Mouse (Mus musculus): ENCODE measurements around the gene Derl3. TPM values are rescaled to one million over a fixed set of nuclear protein-coding genes. Genes with fewer than 3 reads are reported as not detected.
A peak's percentile ranks its signal among the peaks of the same experiment; 100 is the strongest.

Derl3 gene
- polyA plus RNA-seq, 1 experiment from 2014 or later = 3.2 TPM

- Histone ChIP-seq H3K9me3 (ENCODE audit: control insufficient read depth, low read length) (no peaks in the 10 kb centered on the region), H3K4me3 (ENCODE audit: low read length) (peak overlapping the region; percentile 64), H3K36me3 (ENCODE audit: control insufficient read depth, insufficient read depth, low read length) (peaks cover 4% of the 10 kb centered on the region; the same call in 1 of the 2 replicates), H3K27ac (ENCODE audit: low read depth, low read length) (no peak overlapping the region), H3K4me2 (replicated peaks; ENCODE audit: low read depth, low read length) (peak overlapping the region; percentile 98), H3K4me1 (ENCODE audit: control insufficient read depth, insufficient read depth, low read length) (peaks cover 27% of the 10 kb centered on the region), H3K9ac (ENCODE audit: low read depth, low read length) (peak overlapping the region; percentile 90), H3K27me3 (ENCODE audit: control insufficient read depth, insufficient read depth, low read length) (no peaks in the 10 kb centered on the region)
- ATAC-seq (ENCODE audit: low FRiP score, low TSS enrichment) = peak; percentile 72
- 2% methylated on average over 30 of the region's 44 CpGs for WGBS
These were observed 39.0 kb downstream of the Derl3 start for GRCm38 (mm10) chr10:75932081-75932678.

GRCm38 (mm10) chr10:75932891-75933290 is 39.7 kb downstream of the Derl3 start, which contains the start of gene Chchd10:
TSS of gene Chchd10 (plus strand) at chr10:75933130.
- no peak within 1 kb of the TSS for H3K27ac ChIP-seq (ENCODE audit: low read depth, low read length)
- WGBS = 30% methylated on average over 6 of the region's 6 CpGs
- peak within 1 kb of the TSS; percentile 64 for H3K4me3 ChIP-seq (ENCODE audit: low read length)
- no peaks in the 10 kb centered on the region for H3K27me3 ChIP-seq (ENCODE audit: control insufficient read depth, insufficient read depth, low read length)
- peaks cover under 1% of the 10 kb centered on the region; the same call in 1 of the 2 replicates for H3K36me3 ChIP-seq (ENCODE audit: control insufficient read depth, insufficient read depth, low read length)
- peak within 1 kb of the TSS; percentile 90 for H3K9ac ChIP-seq (ENCODE audit: low read depth, low read length)
- H3K9me3 ChIP-seq (ENCODE audit: control insufficient read depth, low read length) = no peaks in the 10 kb centered on the region
- H3K4me1 ChIP-seq (ENCODE audit: control insufficient read depth, insufficient read depth, low read length) = peaks cover 29% of the 10 kb centered on the region
- ATAC-seq (ENCODE audit: low FRiP score, low TSS enrichment) = no peak
- H3K4me2 ChIP-seq (replicated peaks; ENCODE audit: low read depth, low read length) = peak within 1 kb of the TSS; percentile 98

- peaks cover 29% of the 10 kb centered on the region for H3K4me1 ChIP-seq (ENCODE audit: control insufficient read depth, insufficient read depth, low read length)
- 0 out of 2 replicates have a peak overlapping the region, but pooled peaks have one; percentile 61 for H3K9ac ChIP-seq (ENCODE audit: low read depth, low read length)
- no peaks in the 10 kb centered on the region for H3K9me3 ChIP-seq (ENCODE audit: control insufficient read depth, low read length)
- H3K4me3 ChIP-seq (ENCODE audit: low read length) = no peak overlapping the region; the same call in 1 of the 2 replicates
- no peak overlapping the region for H3K27ac ChIP-seq (ENCODE audit: low read depth, low read length)
- peak overlapping the region; percentile 61 for H3K4me2 ChIP-seq (replicated peaks; ENCODE audit: low read depth, low read length)
- H3K36me3 ChIP-seq (ENCODE audit: control insufficient read depth, insufficient read depth, low read length) = no peaks in the 10 kb centered on the region
- H3K27me3 ChIP-seq (ENCODE audit: control insufficient read depth, insufficient read depth, low read length) = no peaks in the 10 kb centered on the region
- ATAC-seq (ENCODE audit: low FRiP score, low TSS enrichment) = no peak
- WGBS = 92% methylated on average over 1 of the region's 1 CpGs
These were observed 41.8 kb downstream of the Derl3 start for GRCm38 (mm10) chr10:75934991-75935390.

- H3K27ac ChIP-seq (ENCODE audit: low read depth, low read length) = peak within 1 kb of the TSS; percentile 2; the same call in 1 of the 2 replicates
- WGBS = under 1% methylated on average over 51 of the region's 51 CpGs
These were observed 42.7 kb downstream of the Derl3 start, which contains the start of gene Mmp11 for GRCm38 (mm10) chr10:75935680-75936541. TSS of gene Mmp11 (minus strand) at chr10:75936496.

GRCm38 (mm10) chr10:75936909-75937667 is 43.9 kb downstream of the Derl3 start:
- H3K27me3 ChIP-seq (ENCODE audit: control insufficient read depth, insufficient read depth, low read length) = no peaks in the 10 kb centered on the region
- WGBS = 47% methylated on average over 18 of the region's 18 CpGs
- H3K36me3 ChIP-seq (ENCODE audit: control insufficient read depth, insufficient read depth, low read length) = no peaks in the 10 kb centered on the region
- H3K4me1 ChIP-seq (ENCODE audit: control insufficient read depth, insufficient read depth, low read length) = peaks cover 12% of the 10 kb centered on the region
- H3K4me3 ChIP-seq (ENCODE audit: low read length) = no peak overlapping the region
- H3K9ac ChIP-seq (ENCODE audit: low read depth, low read length) = 0 out of 2 replicates have a peak overlapping the region, but pooled peaks have one; percentile 31
- no peak overlapping the region for H3K27ac ChIP-seq (ENCODE audit: low read depth, low read length)
- H3K4me2 ChIP-seq (replicated peaks; ENCODE audit: low read depth, low read length) = 0 out of 2 replicates have a peak overlapping the region, but pooled peaks have one; percentile 3
- H3K9me3 ChIP-seq (ENCODE audit: control insufficient read depth, low read length) = no peaks in the 10 kb centered on the region
- no peak for ATAC-seq (ENCODE audit: low FRiP score, low TSS enrichment)

More at GRCm38 (mm10) chr10:75935680-75936541, 42.7 kb downstream of the Derl3 start, which contains the start of gene Mmp11:
- ATAC-seq (ENCODE audit: low FRiP score, low TSS enrichment) = peak; percentile 73
- H3K4me3 ChIP-seq (ENCODE audit: low read length) = peak within 1 kb of the TSS; percentile 55
- no peaks in the 10 kb centered on the region for H3K27me3 ChIP-seq (ENCODE audit: control insufficient read depth, insufficient read depth, low read length)
- H3K4me2 ChIP-seq (replicated peaks; ENCODE audit: low read depth, low read length) = peak within 1 kb of the TSS; percentile 61
- H3K9ac ChIP-seq (ENCODE audit: low read depth, low read length) = peak within 1 kb of the TSS; percentile 61
- H3K36me3 ChIP-seq (ENCODE audit: control insufficient read depth, insufficient read depth, low read length) = no peaks in the 10 kb centered on the region
- H3K4me1 ChIP-seq (ENCODE audit: control insufficient read depth, insufficient read depth, low read length) = peaks cover 22% of the 10 kb centered on the region
- H3K9me3 ChIP-seq (ENCODE audit: control insufficient read depth, low read length) = no peaks in the 10 kb centered on the region

- Histone ChIP-seq H3K4me1 (ENCODE audit: control insufficient read depth, insufficient read depth, low read length) (peaks cover 8% of the 10 kb centered on the region; the same call in 1 of the 2 replicates), H3K4me2 (replicated peaks; ENCODE audit: low read depth, low read length) (no peak overlapping the region), H3K27me3 (ENCODE audit: control insufficient read depth, insufficient read depth, low read length) (no peaks in the 10 kb centered on the region), H3K4me3 (ENCODE audit: low read length) (no peak overlapping the region), H3K27ac (ENCODE audit: low read depth, low read length) (no peak overlapping the region), H3K9ac (ENCODE audit: low read depth, low read length) (no peak overlapping the region), H3K36me3 (ENCODE audit: control insufficient read depth, insufficient read depth, low read length) (no peaks in the 10 kb centered on the region), H3K9me3 (ENCODE audit: control insufficient read depth, low read length) (no peaks in the 10 kb centered on the region)
- ATAC-seq (ENCODE audit: low FRiP score, low TSS enrichment) = no peak
- 65% methylated on average over 10 of the region's 10 CpGs for WGBS
These were observed 44.8 kb downstream of the Derl3 start for GRCm38 (mm10) chr10:75937851-75938643.

GRCm38 (mm10) chr10:75939481-75940234 is 46.4 kb downstream of the Derl3 start:
- Histone ChIP-seq H3K27me3 (ENCODE audit: control insufficient read depth, insufficient read depth, low read length) (no peaks in the 10 kb centered on the region), H3K9me3 (ENCODE audit: control insufficient read depth, low read length) (no peaks in the 10 kb centered on the region), H3K9ac (ENCODE audit: low read depth, low read length) (no peak overlapping the region), H3K4me3 (ENCODE audit: low read length) (no peak overlapping the region), H3K4me1 (ENCODE audit: control insufficient read depth, insufficient read depth, low read length) (peaks cover 11% of the 10 kb centered on the region; the same call in 1 of the 2 replicates), H3K4me2 (replicated peaks; ENCODE audit: low read depth, low read length) (no peak overlapping the region), H3K36me3 (ENCODE audit: control insufficient read depth, insufficient read depth, low read length) (no peaks in the 10 kb centered on the region), H3K27ac (ENCODE audit: low read depth, low read length) (no peak overlapping the region)
- WGBS = 42% methylated on average over 9 of the region's 9 CpGs
- ATAC-seq (ENCODE audit: low FRiP score, low TSS enrichment) = no peak
